Mouse (Mus musculus): ENCODE measurements around the gene Fbxo34. TPM values are rescaled to one million over a fixed set of nuclear protein-coding genes. Genes with fewer than 3 reads are reported as not detected.
"Not testable (repeated sequence)": the region's sequence is repeated elsewhere in the genome, so short reads cannot be mapped to it uniquely, and the experiment has no call there.

The Fbxo34 gene
- 11.0 and 11.4 TPM in 2 replicates for total RNA-seq (2015)
- total RNA-seq (2017) = 16.1 and 22.6 TPM in 2 replicates

DNA sequence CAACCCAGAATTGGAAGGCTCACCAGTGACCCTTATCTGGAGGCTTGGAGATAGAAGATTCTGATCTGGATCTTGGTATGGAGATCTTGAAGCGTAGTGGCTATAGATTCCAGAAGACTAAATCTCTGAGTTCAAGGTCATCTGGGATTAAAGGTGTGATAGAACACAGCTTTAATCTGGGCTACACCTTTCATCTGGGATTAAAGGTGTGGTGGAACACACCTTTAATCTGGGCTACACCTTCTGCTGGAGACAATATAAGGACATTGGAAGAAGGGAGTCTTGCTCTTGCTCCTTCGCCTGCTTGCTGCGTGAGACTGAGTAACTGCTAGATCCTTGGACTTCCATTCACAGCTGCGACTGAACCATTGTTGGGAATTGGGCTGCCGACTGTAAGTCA, at the start of gene Fbxo34:
TSS of gene Fbxo34 (plus strand) at position 301 of the 400 bp plus-strand sequence.
- ATAC-seq (replicated peaks; ENCODE audit: poor library complexity) = not testable (repeated sequence)

DNA sequence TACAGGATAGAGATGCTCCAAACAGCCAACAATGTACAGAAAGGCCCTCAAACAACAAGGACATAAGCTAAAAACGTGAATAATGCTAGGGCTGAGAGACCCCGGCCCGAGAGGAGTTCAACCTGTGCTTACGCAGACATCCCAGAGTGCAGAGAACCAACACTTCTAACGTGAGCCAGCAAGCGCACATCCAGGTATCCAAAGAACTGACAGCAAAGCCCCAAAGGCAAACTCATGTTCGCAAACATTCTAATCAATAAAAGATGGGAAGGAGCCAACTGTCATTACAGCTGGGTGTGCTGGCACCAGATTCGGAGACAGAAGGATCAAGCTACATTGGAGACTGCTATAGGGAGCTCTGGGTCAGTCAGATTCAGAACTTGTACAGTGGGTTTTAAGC, 47.5 kb upstream of the Fbxo34 start:
- ATAC-seq (replicated peaks; ENCODE audit: poor library complexity) = no peak

DNA sequence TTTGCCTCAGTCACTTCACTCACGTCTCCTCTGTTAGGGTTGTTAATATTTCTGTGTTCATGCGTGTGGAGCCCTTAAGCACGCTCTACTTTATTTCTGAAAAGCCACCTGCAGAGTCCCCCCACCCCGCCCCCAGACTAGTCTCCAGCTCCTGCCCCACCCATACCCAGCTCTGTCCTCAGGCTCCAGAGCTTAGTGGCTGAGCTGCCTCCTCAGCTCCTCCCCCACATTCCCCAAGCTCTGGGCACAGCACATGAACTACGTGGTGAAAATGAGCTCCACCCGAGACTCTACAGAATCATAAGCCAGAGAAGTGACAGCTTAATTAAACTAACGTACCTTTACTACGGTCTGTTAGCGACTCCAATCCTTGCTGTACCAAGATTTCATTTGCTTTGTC, 44.2 kb upstream of the Fbxo34 start:
- no peak for ATAC-seq (replicated peaks; ENCODE audit: poor library complexity)

DNA sequence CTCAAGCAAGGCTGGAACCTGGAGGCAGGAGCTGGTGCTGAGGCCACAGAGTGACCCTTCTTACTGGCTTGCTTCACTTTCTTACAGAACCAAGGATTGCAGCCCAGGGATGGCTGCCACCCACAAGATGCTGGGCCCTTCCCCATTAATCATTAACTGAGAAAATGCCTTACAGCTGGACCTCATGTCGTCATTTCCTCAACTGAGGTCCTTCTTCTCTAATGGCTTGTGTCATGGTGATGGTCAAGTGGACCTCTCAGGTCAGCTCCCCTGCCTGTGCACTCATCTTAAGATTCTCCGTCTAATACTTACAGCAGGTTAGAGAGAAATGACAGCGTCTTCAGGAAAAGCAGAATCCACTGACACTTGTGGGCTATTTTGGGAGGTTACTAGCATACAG, 32.9 kb upstream of the Fbxo34 start:
- no peak for ATAC-seq (replicated peaks; ENCODE audit: poor library complexity)

DNA sequence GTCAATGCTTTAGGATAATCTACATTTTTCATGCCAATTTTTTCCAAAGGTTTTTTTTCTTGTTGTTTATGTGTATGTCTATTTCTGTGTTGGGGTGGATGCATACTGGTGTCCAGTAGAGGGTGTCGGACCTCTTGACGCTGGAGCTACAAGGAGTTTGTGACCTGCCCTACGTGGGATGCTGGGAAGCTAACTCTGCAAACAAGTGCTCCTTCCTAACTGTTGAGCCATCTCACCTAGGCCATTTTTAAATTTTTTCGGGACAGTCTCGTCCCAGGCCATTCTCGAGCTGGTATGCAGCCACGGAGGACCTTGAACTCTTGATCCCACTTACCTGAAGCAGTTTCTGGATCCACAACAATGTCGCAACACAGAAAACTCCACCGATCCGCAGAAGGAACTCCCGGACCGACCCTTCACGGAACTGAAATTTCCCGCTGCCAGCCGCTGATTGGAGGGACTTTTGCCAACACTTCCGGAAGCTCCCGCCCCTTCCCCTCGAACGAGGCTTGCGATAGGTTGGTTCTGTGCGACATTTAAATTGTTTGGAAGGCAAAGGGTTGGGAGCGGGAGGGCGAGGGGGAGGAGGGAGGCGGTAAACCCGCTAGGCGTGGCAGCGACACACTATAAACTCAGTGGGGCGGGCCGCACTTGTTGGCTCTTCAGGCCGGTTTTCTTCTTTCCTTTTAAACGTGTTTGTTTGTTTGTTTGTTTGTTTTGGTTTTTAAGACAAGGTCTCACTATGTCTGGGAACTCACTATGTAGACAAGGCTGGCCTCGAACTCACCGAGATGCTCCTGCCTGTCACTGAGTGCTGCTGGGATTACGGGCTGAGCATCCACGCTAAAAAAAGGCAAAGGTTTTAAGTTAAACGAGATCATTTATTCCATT, 32.2 kb upstream of the Fbxo34 start, which contains the start of gene Dlgap5:
TSS of gene Dlgap5 (minus strand) at position 633 of the 891 bp plus-strand sequence.
- peak; percentile 99 for ATAC-seq (replicated peaks; ENCODE audit: poor library complexity)

DNA sequence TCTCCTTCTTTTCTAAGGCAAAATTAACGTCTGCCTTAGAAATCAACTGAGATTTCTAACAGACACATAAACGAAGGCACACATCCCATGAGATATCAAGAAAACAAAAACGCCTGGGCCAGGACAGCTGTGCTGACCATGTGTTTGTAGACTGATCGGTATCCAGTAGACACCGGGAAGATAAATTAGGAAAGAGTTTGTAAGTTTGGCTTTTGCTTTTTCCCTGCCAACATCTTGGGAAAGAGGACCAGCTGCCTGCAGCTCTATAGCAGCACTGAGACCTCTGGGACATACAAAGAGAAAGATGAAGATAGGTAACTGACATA, 31.6 kb upstream of the Fbxo34 start:
- no peak for ATAC-seq (replicated peaks; ENCODE audit: poor library complexity)

DNA sequence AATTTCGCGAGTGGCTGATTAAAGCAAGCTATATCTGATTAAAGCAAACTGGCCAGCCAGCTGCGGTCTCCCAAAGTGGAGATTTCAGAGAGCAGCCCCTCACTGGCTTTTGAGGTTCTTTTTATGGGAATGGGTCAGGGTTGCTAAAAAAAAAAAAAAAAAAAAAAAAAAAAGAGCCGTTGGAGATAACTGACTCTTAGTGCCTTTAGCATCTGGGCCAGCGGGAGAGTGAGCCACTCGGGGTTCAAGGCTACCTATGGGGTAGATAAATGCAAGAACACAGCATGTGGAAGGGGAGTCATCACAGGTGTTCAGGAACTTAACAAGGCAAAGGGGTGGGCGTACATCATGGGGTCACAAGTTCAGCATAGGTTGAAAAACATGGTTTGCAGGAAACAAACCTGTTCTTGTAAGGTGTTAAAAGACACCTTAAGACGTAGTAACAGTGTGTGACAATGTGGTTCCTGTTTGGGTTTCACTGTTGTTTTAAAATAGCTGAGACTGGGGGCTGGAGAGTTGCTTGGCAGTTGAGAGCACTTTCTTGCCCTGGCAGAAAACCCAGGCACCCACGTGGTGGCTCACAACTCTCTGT, 31.1 kb upstream of the Fbxo34 start:
- no peak for ATAC-seq (replicated peaks; ENCODE audit: poor library complexity)

DNA sequence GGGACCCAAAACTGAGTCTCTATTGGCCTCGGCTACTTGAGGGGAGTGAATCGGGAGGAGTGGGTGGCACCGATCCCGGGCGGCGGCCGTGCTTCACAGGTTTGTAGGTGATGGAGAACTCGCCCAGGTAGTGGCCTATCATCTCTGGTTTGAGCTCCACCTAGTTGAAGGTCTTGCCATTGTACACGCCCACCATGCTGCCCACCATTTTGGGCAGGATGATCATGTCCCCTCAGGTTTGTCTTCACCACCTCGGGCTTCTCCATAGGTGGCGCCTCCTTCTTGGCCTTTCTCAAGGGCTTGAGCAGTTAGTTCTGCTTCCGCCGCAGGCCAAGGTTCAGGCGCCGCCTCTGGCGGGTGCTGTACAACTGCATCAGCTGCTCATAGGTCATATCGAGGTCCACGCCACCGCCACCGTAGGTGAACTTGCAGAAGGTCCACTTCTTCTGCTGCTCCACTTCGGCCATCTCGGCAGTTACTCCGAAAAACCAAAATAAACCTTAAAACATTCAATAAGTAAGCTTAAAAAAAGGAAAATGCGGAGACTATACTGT, 30.4 kb upstream of the Fbxo34 start:
- no peak for ATAC-seq (replicated peaks; ENCODE audit: poor library complexity)

DNA sequence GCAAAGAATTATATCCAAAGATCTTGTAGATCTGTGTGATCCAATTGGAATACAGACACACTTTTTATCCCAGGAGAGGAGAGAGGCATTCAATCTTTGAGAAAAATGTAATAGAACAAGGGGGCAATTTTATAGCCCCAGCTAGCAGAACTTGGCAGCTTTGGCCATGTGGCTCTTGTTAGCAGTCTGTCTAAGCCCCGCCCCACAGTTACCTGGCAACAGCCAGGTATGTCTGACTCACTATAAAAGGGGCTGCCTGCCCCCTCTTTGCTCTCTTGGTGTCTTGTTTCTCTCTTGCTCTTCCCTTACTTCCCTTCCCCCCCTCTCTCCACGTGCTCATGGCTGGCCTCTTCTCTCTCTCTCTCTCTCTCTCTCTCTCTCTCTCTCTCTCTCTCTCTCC, 28.6 kb upstream of the Fbxo34 start:
- ATAC-seq (replicated peaks; ENCODE audit: poor library complexity) = no peak

DNA sequence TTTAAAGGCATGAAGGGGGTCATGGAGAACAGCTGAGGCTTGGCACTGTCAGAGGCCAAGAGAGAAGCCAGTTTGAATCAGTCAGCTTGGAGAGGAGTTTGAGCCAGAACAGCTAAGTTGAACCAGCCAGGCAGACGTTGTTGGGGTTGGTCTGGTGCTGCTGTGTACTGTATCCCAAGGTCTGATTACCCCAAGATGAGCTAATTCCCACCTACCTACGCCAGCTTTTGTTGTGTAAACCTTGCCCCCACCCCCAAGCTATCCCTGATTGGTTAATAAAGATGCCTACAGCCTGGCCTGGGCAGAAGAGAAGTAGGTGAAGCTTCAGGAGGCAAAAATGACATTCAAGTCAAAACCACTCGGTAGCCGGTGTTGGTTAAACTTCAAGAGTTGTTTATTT, 27.8 kb upstream of the Fbxo34 start:
- no peak for ATAC-seq (replicated peaks; ENCODE audit: poor library complexity)

DNA sequence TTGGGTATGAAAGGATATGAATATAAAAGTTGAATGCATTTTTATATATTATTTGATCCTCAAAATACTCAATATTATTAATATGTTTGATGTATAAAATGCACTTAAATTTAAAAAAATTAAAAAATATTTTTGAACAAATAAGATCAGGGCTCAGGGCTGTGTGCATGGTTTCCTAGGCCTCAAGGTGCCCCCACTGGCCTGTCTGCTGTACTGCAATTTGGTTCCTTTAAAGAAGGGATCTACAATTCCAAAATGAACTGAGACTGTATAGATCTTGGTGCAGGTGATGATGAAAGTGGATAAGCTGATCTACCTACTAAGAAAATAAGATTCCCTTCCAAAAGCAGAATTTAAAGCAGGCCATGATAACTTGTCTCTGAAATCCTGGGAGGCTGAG, 17.2 kb upstream of the Fbxo34 start:
- ATAC-seq (replicated peaks; ENCODE audit: poor library complexity) = peak; percentile 76

DNA sequence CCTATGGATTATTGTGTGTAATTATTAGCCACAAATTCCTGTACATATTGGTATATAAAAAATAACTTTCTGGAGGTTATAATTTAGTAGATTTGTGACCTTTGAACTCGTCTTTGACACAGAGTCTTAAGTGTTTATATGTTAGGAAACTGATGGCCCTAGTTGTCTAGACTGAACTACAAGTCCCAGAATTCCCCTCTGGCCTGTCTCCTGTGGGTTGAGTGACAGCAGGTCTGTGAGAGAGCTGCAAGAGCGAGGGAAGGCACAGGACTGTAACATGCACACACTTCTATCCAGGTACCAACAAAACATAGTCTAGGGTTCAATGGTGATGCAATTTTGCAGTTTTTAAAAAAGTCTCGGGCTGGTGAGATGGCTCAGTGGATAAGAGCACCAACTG, 11.3 kb upstream of the Fbxo34 start:
- no peak for ATAC-seq (replicated peaks; ENCODE audit: poor library complexity)

DNA sequence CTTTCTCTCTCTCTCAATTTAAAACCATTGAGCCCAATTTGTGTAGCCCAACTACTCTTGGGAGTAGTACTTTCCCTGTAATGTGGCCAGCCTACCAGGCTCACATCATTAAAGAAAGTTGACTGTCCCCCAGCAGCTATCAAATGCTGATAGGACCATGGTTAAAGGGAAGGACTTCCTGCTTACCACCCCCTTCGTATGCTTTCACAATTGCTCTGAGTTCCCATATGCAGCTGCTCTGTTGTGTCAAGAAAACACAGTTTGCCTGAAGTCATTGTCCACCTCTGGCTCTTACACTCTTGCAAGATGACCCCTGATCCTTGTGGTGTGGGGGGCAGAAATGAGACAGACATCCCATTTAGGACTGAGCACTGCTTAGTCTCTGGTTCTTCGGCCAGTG, 5.3 kb upstream of the Fbxo34 start:
- ATAC-seq (replicated peaks; ENCODE audit: poor library complexity) = peak; percentile 78

DNA sequence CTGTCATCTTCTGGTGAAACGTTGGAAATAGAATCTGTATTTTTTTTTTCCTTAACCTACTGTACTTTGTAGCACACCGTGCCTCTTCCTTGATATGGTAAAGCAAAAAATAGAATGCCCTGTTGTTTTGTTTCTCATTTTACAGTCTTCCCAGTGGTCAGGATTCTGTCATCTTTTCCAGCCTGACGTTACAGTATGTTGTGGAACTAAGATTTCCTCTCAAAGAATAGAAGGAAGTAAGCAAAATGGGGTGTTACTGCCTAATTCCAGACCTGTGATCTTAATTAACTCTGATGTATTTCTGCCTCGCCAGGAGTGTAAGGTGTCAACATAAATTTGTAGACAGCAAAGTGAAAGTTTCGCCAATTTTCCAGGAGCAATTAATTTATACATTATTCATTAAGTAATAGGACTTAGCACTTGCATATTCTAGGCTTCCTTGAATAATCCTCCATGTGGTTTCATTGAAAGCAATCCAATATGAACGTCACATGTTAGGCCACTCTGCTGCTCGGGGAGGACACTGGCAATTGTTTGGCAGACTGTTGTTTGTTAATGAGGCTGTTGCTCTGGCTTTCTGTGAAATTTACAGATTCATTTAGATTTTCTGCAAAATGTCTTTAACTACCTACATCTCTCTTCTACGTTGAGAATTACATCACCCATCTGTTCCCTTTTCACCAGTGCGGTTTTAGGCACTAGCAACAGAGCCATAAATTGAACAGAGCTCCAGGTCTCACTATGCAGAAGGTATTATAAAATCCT, 4.7 kb upstream of the Fbxo34 start:
- ATAC-seq (replicated peaks; ENCODE audit: poor library complexity) = 0 out of 2 replicates have a peak, but pooled peaks have one; percentile 23

DNA sequence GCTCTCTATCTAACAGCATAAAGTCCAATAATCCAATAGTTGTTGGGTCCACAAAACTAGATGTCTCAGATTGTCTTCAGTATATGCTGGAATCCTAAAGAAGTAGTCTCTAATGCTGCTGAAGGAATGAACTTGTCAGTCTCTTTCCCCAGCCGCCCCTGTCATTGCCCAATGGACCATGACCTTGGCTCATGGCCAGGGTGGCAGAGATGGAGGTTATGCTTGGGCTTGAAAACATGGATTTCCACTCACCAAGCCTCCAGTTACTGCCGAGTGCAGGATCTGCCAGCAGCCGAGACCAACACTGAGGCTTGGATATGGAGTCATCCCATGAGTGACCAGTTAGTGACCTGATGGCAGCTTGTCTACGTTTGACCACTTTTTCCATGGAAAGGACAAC, 9.3 kb downstream of the Fbxo34 start:
- no peak for ATAC-seq (replicated peaks; ENCODE audit: poor library complexity)

DNA sequence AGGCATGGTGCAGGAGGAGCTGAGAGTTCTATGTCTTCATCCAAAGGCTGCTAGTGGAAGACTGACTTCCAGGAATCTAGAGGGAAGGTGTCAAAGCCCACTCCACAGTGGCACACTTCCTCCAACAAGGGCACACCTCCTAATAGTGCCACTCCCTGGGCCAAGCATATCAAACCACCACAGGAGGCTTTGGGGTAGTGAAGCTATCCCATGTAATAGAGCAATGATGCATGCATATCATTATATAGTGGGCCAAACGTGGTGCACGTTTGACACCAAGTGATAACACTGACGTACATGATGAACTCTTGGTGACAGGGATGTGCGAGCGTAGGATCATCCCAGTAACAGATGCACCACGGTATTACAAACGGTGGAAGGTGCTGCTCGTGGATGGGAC, 11.8 kb downstream of the Fbxo34 start:
- ATAC-seq (replicated peaks; ENCODE audit: poor library complexity) = no peak

DNA sequence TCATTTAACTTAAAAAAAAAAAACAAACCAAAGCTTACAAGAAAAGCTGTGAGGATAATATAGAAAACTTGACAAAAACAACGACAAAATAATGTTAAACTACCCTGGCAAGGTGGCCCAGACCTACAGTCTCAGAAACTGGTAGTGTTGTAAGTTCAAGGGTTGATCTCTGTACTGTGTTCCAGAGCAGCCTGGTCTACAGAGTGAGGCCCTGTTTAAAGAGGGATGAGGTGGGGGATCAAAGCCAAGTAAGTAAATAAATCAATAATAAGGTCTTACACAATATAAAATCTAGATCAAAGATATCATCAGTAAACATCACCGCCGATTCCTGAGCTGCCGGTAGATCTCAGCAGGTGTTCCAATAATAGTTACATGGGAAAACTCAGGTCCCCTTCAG, 12.2 kb downstream of the Fbxo34 start:
- no peak for ATAC-seq (replicated peaks; ENCODE audit: poor library complexity)

DNA sequence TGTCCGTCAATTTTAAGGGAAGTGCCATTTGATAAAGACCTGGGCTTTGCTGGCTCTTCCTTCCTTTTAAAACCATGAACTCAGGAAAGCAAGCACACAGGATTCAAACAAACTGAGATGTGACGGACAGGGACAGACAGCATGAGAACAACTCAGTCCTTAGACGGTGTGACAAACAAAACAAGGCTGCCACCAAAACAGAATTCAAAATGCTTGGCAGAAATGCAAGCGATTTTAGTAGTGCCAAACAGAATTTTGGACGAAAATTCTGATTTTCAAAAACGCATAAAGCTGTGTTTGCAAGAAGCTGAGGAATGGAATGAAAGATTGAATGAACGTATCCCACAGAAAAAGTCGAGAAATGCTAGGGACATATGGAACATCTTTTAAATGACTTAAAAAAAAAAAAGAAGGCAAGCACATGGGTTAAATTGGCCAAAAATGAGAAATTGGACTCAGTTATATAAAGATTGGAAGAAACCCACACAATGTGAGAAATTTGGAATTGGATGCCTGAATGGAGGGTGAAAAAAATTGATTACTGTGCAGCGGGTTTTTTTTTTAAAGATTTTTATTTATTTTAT, 12.7 kb downstream of the Fbxo34 start:
- ATAC-seq (replicated peaks; ENCODE audit: poor library complexity) = no peak

DNA sequence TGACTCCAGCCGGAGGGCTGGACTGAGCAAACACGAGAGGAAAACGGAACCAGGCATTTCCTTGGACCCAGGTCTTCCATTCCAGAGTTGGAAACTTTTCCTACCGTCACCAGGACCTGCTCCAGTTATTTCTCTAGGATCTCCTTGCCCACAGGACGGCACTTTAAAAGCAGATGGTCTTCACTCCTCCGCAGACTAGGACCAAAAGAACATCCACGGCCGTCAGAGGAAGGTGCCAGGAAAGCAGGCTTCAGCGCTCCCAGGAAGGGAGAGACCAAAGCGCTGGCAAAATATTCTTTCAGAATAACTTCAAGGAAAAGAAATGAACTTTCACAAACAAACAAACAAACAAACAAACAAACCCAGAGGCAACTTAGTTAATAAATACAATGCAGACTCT, 14.2 kb downstream of the Fbxo34 start:
- no peak for ATAC-seq (replicated peaks; ENCODE audit: poor library complexity)

DNA sequence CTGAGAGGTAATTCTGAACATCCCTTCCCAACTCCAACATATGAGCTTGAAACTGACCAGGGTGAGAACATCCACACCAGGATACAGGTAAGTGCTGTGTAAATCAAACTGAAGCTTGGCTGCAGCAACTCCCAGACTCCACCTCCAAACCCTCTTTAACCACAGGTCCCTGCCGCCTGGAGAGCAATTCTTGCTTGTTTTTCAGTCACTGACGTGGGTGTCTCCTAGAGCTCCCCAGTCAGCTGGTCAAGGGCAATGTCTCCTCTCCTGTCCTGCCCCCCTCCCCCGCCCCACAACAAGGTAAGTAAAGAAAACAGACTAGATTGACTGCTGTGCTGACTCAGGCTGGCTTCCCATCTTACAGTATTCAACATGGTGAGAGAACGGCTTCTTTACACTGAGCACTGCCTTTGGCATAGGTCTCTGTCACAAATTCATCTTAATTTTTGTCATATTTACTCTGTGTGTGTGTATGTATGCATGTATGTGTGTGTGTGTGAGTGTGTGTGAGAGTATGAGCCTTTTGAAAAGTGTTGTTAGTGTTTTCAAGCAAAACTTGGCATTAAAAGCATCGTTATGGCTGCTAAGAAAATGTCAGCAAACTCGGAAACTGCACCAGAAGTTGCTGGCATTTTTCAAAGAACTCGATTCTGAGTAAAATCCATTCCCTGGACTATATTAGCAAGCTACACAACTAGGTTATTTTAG, 15.4 kb downstream of the Fbxo34 start:
- no peak for ATAC-seq (replicated peaks; ENCODE audit: poor library complexity)

Measured in megakaryocyte progenitor cell, adult 5-6 weeks (primary cell).